Mouse (Mus musculus): ENCODE data around the gene Msmb.

DNA sequence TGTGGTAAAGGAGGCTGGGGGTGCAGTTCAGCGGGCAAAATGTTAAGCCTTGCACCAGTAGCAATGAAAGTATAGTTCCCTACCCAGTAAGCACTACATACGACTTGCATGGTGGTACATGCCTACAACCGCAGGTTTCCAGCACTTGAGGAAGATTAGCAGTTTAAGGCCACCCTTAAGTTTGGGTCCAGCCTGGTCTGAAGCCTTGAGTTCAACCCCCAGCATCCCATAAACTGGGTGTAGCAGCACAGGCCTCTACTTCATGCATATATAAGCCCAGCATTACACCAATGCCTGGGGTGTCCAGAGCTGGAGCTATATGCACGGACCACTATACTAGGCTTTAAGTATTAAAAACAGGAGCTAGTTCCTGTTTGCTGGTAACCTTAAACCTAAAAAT lies 42.0 kb downstream of the Msmb start:
- TF ChIP-seq POLR2A (IDR thresholded peaks at IDR 0.05; ENCODE audit: insufficient read length, low read depth): no peak
- no peak for TF ChIP-seq E2F4 (IDR thresholded peaks at IDR 0.05; ENCODE audit: insufficient read depth)
- TF ChIP-seq POLR2AphosphoS2 (IDR thresholded peaks at IDR 0.05; ENCODE audit: insufficient read length, low read depth): no peak
- TF ChIP-seq MAX (IDR thresholded peaks at IDR 0.05; ENCODE audit: low read depth): no peak
- no peak for TF ChIP-seq TCF12 (IDR thresholded peaks at IDR 0.05; ENCODE audit: insufficient read depth, poor library complexity, severe bottlenecking)
- no peak for TF ChIP-seq SRF (IDR thresholded peaks at IDR 0.05; ENCODE audit: control insufficient read depth, insufficient read length, low read depth)
- TF ChIP-seq TCF3 (IDR thresholded peaks at IDR 0.05; ENCODE audit: insufficient read length, low read depth): no peak
